Mouse (Mus musculus): Measurements from ENCODE around the gene Srsf10. TPM values are rescaled to one million over a fixed set of nuclear protein-coding genes. Genes with fewer than 3 reads are reported as not detected.
A peak's percentile ranks its signal among the peaks of the same experiment; 100 is the strongest.

The Srsf10 gene
- polyA plus RNA-seq, 1 experiment from 2014 or later, result 264 TPM

DNA sequence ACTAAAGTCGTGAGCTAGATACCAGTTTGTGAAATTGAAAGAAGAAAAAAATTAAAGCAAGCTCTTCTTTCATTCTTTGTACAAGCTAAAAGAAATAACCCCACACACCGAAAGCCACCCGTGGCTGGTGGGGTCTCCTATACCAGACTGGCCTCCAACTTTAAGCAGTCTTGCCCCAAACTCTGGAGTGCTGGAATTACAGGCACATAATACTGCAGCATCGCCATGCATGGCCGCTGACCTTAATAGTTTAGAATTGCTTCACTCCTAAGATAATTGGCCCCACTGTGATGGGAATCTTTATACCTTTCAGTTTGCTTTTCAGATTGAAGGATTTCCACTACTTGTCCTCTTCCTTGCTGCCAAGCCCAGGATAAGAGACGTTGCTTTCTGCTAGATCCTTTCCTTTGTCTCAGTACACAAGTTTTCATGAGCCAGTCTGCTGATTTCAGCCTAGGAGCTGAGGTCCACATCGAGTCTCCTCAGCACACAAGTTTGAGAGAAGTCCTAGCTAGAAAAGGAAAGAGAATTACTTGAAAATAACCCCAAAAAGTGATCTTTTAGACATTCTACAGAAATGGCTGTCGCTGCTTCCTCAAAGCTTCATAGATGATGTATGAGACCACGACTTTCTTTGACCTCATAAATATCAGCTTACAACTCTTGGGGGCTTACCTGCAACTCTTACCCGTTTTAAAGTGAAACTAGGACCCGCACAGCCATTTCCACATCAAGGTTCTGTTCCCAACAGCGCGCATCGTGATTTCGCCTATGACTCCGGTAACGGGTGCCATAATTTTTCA is 17.2 kb downstream of the Srsf10 start:
- Histone ChIP-seq H3K9me3 (ENCODE audit: control insufficient read depth, low read length) (no peaks in the 10 kb centered on the region), H3K36me3 (ENCODE audit: control insufficient read depth, insufficient read depth, low read length) (peaks cover 14% of the 10 kb centered on the region), H3K4me3 (ENCODE audit: low read length) (peak overlapping the region; percentile 86), H3K4me1 (replicated peaks; ENCODE audit: control insufficient read depth, insufficient read depth, low read length) (peaks cover 48% of the 10 kb centered on the region), H3K27me3 (ENCODE audit: control insufficient read depth, insufficient read depth, low read depth, low read length) (no peaks in the 10 kb centered on the region), H3K9ac (ENCODE audit: low read length) (peak overlapping the region; percentile 96), H3K27ac (ENCODE audit: low read length) (peak overlapping the region; percentile 100), H3K4me2 (ENCODE audit: low read depth, low read length) (peak overlapping the region; percentile 92)
- no peak for ATAC-seq (ENCODE audit: low read depth)
- 5% methylated on average over 17 of the region's 17 CpGs for WGBS

DNA sequence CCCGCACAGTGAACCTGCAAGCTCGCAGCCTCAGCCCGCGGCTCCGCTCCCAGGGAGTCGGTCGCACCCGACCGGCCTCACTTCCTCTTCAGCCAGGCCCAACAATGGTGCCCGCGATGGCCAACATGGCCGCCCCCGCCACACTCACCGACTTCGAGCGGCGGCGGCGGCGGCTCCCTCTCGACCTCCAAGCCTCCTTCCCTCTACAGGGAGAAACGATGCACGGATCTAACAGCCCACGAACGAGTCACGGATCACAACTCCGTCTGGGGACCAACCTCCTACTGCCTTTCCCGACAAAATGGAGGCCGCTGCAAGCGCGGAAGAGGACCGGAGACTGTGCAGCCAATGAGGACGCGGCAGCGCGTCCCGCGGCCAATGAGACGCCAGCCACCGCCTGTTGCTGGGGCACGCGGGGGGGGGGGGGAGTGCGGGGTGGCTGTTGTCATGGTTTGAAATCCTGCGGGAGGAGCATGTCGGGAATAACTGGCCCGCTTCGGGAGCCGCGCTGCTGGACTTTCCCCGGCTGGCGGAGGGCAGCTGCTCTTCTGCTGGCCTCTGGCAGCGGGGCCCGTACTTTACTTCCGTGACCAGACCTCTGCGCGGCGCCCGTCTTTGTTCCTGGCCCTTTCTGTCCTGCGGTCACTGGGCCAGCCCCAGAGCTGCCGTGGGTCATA is 18.1 kb downstream of the Srsf10 start, which contains the start of gene Pnrc2:
Gene Pnrc2 (minus strand): TSS at position 325 of the 677 bp plus-strand sequence.
- peak within 1 kb of the TSS; percentile 100 for H3K27ac ChIP-seq (ENCODE audit: low read length)
- peak; percentile 95 for ATAC-seq (ENCODE audit: low read depth)
- no peaks in the 10 kb centered on the region for H3K27me3 ChIP-seq (ENCODE audit: control insufficient read depth, insufficient read depth, low read depth, low read length)
- H3K9ac ChIP-seq (ENCODE audit: low read length), result peak within 1 kb of the TSS; percentile 96
- no peaks in the 10 kb centered on the region for H3K9me3 ChIP-seq (ENCODE audit: control insufficient read depth, low read length)
- peaks cover 14% of the 10 kb centered on the region for H3K36me3 ChIP-seq (ENCODE audit: control insufficient read depth, insufficient read depth, low read length)
- WGBS, result under 1% methylated on average over 57 of the region's 60 CpGs
- peak within 1 kb of the TSS; percentile 86 for H3K4me3 ChIP-seq (ENCODE audit: low read length)
- peaks cover 48% of the 10 kb centered on the region for H3K4me1 ChIP-seq (replicated peaks; ENCODE audit: control insufficient read depth, insufficient read depth, low read length)
- peak within 1 kb of the TSS; percentile 92 for H3K4me2 ChIP-seq (ENCODE audit: low read depth, low read length)

DNA sequence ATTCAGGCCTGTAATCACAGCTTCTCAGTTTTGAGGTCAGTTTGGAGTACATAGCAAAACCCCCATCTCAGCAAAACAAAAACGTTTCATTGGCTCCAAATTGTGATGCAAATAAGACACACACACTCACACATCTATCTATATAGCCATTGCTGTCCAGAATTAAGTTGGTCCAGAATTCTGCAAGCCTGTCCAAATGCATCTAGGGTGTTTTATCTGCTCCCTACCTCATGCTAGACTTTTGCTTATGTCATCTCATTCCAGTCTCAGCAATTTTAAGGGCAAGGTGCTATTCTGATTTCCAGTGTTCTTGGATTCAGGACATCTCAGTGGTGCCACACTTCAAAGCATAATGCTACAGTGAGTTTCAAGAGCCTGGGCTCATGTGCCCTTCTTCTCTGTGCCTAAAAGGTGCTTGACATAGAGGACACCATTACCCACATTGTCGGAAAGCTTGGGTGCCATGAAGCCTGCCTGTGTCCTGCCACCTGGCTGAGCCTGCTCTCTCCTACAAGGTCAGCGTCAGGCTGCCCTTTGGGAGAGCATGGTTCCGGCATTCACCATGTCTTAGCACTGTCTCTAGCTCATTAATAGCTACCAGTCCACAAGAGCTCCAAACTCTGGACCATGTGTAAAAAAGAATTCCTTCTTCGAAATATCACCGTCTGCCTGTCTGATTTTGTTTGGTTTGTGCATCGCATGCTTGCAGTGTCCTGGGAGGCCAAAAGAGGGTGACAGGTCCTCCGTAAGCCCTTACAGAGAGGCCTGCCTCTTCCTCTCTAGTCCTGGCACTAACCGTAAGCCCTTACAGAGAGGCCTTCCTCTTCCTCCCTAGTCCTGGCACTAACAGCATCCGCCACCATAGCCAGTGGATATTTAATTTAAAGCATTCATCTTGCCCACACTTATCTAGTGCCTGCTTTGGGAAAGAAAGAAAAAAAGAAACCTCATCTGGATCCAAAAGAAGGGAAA is 19.3 kb downstream of the Srsf10 start:
- Histone ChIP-seq H3K27ac (ENCODE audit: low read length) (peak overlapping the region; percentile 100), H3K27me3 (ENCODE audit: control insufficient read depth, insufficient read depth, low read depth, low read length) (no peaks in the 10 kb centered on the region), H3K4me2 (ENCODE audit: low read depth, low read length) (peak overlapping the region; percentile 66), H3K9ac (ENCODE audit: low read length) (peak overlapping the region; percentile 96), H3K4me3 (ENCODE audit: low read length) (peak overlapping the region; percentile 86), H3K36me3 (ENCODE audit: control insufficient read depth, insufficient read depth, low read length) (peaks cover 14% of the 10 kb centered on the region), H3K9me3 (ENCODE audit: control insufficient read depth, low read length) (no peaks in the 10 kb centered on the region), H3K4me1 (replicated peaks; ENCODE audit: control insufficient read depth, insufficient read depth, low read length) (peaks cover 43% of the 10 kb centered on the region)
- no peak for ATAC-seq (ENCODE audit: low read depth)
- WGBS, result 72% methylated on average over 10 of the region's 10 CpGs

DNA sequence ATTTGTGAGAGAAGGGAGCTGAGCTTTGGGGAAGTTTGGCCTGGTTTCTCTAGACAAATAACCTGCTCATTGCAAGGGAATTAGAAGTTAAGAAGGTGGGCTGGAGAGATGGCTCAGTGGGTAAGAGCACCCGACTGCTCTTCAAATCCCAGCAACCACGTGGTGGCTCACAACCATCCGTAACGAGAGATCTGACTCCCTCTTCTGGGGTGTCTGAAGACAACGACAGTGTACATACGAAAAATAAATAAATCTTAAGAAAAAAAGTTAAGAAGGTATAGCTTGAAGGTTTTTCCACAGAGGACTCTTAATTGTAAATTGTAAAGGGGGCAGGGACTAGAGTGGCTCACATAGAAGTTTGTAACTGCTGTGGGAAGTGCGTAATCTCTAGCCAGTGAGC is 20.0 kb downstream of the Srsf10 start:
- no peaks in the 10 kb centered on the region for H3K27me3 ChIP-seq (ENCODE audit: control insufficient read depth, insufficient read depth, low read depth, low read length)
- peaks cover 13% of the 10 kb centered on the region for H3K36me3 ChIP-seq (ENCODE audit: control insufficient read depth, insufficient read depth, low read length)
- H3K4me1 ChIP-seq (replicated peaks; ENCODE audit: control insufficient read depth, insufficient read depth, low read length), result peaks cover 41% of the 10 kb centered on the region
- H3K9me3 ChIP-seq (ENCODE audit: control insufficient read depth, low read length), result no peaks in the 10 kb centered on the region
- H3K4me3 ChIP-seq (ENCODE audit: low read length), result no peak overlapping the region
- H3K9ac ChIP-seq (ENCODE audit: low read length), result peak overlapping the region; percentile 52
- 30% methylated on average over 7 of the region's 7 CpGs for WGBS
- ATAC-seq (ENCODE audit: low read depth), result no peak
- H3K27ac ChIP-seq (ENCODE audit: low read length), result peak overlapping the region; percentile 100
- H3K4me2 ChIP-seq (ENCODE audit: low read depth, low read length), result peak overlapping the region; percentile 52

DNA sequence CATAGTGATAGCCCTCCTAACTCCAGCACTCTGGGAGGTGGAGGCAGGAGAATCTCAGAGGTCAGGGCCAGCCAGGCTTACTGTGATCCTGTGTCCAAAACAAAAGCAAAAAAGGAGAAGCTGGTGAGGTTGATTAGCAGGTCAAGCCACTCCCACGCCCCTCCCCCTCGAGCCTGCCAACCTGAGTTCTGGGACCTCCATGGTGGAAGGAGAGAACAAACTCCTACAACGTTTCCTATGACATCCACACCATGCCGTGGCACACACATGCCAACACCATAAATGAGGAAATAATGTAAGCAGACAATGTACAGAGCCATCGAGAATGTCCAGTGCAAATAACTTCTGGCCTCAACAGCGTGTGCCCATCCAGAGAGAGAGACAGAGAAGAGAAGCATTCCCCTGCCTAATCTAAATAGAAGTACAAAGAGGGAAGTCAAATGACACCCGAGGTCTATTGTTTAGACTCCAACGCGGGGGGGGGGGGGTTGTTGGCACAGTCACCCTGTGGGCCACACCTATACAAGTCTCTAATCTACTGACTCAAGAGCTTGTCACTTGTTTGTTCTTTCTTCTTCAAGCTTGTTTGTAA is 20.5 kb downstream of the Srsf10 start:
- WGBS, result 4% methylated on average over 9 of the region's 9 CpGs
- peak overlapping the region; percentile 100 for H3K27ac ChIP-seq (ENCODE audit: low read length)
- peak; percentile 10 for ATAC-seq (ENCODE audit: low read depth)
- peaks cover 11% of the 10 kb centered on the region for H3K36me3 ChIP-seq (ENCODE audit: control insufficient read depth, insufficient read depth, low read length)
- no peaks in the 10 kb centered on the region for H3K9me3 ChIP-seq (ENCODE audit: control insufficient read depth, low read length)
- no peaks in the 10 kb centered on the region for H3K27me3 ChIP-seq (ENCODE audit: control insufficient read depth, insufficient read depth, low read depth, low read length)
- H3K4me1 ChIP-seq (replicated peaks; ENCODE audit: control insufficient read depth, insufficient read depth, low read length), result peaks cover 39% of the 10 kb centered on the region
- peak overlapping the region; percentile 37 for H3K4me3 ChIP-seq (ENCODE audit: low read length)
- H3K4me2 ChIP-seq (ENCODE audit: low read depth, low read length), result peak overlapping the region; percentile 52
- peak overlapping the region; percentile 52 for H3K9ac ChIP-seq (ENCODE audit: low read length)

DNA sequence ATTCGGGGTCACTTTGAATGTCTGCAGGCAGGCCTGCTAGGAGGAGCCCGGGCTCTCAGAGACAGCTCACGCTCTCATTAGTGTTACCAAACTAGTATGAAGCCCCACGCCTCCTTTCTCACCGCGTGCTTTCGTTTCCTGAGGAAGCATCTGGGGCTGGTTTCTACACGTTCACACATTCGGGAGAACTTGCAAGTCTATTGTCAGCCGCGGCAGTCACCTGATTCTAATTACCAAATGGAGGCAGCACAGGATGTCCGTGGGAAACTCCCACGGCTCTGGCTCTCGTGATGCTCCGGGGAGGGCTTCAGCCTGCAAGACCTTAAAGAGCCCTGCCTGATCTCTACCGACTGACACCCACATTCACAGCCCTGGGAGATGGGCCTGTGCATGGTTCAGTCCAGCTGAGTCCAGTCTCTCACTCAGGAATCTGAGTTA is 21.1 kb downstream of the Srsf10 start:
- H3K4me1 ChIP-seq (replicated peaks; ENCODE audit: control insufficient read depth, insufficient read depth, low read length), result peaks cover 36% of the 10 kb centered on the region
- H3K9ac ChIP-seq (ENCODE audit: low read length), result peak overlapping the region; percentile 52
- ATAC-seq (ENCODE audit: low read depth), result peak; percentile 16
- H3K4me2 ChIP-seq (ENCODE audit: low read depth, low read length), result peak overlapping the region; percentile 52
- H3K27me3 ChIP-seq (ENCODE audit: control insufficient read depth, insufficient read depth, low read depth, low read length), result no peaks in the 10 kb centered on the region
- WGBS, result 3% methylated on average over 16 of the region's 16 CpGs
- H3K9me3 ChIP-seq (ENCODE audit: control insufficient read depth, low read length), result no peaks in the 10 kb centered on the region
- peaks cover 8% of the 10 kb centered on the region for H3K36me3 ChIP-seq (ENCODE audit: control insufficient read depth, insufficient read depth, low read length)
- H3K4me3 ChIP-seq (ENCODE audit: low read length), result peak overlapping the region; percentile 37
- H3K27ac ChIP-seq (ENCODE audit: low read length), result peak overlapping the region; percentile 100

DNA sequence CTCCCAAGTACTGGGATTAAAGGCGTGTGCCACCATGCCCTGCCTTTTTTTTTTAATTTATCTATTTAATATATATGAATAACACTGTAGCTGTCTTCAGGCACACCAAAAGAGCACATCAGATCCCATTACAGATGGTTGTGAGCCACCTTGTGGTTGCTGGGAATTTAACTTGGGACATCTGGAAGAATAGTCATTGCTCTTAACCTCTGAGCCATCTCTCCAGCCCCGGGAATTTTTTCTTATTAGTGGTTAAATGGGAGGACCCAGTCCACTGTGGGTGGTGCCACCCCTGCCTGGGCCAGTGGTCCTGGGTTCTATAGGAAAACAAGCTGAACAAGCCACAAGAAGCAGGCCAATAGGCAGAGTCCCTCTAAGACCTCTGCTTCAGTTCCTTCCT is 22.2 kb downstream of the Srsf10 start:
- H3K4me3 ChIP-seq (ENCODE audit: low read length), result no peak overlapping the region
- H3K4me2 ChIP-seq (ENCODE audit: low read depth, low read length), result no peak overlapping the region
- H3K27ac ChIP-seq (ENCODE audit: low read length), result no peak overlapping the region
- H3K4me1 ChIP-seq (replicated peaks; ENCODE audit: control insufficient read depth, insufficient read depth, low read length), result peaks cover 31% of the 10 kb centered on the region
- 0 out of 2 replicates have a peak, but pooled peaks cover under 1% of the 10 kb centered on the region for H3K36me3 ChIP-seq (ENCODE audit: control insufficient read depth, insufficient read depth, low read length)
- ATAC-seq (ENCODE audit: low read depth), result no peak
- no peak overlapping the region for H3K9ac ChIP-seq (ENCODE audit: low read length)
- 48% methylated on average over 2 of the region's 2 CpGs for WGBS
- H3K27me3 ChIP-seq (ENCODE audit: control insufficient read depth, insufficient read depth, low read depth, low read length), result no peaks in the 10 kb centered on the region
- H3K9me3 ChIP-seq (ENCODE audit: control insufficient read depth, low read length), result no peaks in the 10 kb centered on the region

DNA sequence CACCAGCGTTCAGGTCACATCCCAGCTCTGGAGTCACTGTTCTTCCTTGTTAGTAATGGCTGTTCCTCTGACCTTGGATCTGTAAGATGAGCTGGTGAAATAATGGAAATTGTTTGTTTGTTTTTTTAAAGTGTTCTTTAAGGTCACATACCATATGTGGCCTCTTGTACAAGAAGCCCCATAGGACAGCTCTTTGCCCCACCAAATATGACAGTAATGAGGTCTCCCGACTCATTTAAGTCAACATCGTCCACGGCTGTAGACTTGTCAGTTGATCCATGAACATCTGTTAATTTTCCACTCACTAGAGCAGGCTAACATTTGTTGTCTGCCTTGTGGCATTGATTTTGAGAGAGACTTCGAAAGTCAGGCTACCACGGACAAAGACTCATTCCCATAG is 23.5 kb downstream of the Srsf10 start:
- H3K9ac ChIP-seq (ENCODE audit: low read length), result no peak overlapping the region
- no peak overlapping the region for H3K27ac ChIP-seq (ENCODE audit: low read length)
- H3K36me3 ChIP-seq (ENCODE audit: control insufficient read depth, insufficient read depth, low read length), result no peaks in the 10 kb centered on the region
- H3K27me3 ChIP-seq (ENCODE audit: control insufficient read depth, insufficient read depth, low read depth, low read length), result no peaks in the 10 kb centered on the region
- H3K4me2 ChIP-seq (ENCODE audit: low read depth, low read length), result no peak overlapping the region
- no peaks in the 10 kb centered on the region for H3K9me3 ChIP-seq (ENCODE audit: control insufficient read depth, low read length)
- peaks cover 41% of the 10 kb centered on the region for H3K4me1 ChIP-seq (replicated peaks; ENCODE audit: control insufficient read depth, insufficient read depth, low read length)
- WGBS, result 63% methylated on average over 6 of the region's 6 CpGs
- no peak for ATAC-seq (ENCODE audit: low read depth)
- H3K4me3 ChIP-seq (ENCODE audit: low read length), result no peak overlapping the region
